Mouse (Mus musculus) kidney, adult 18-20 months (tissue): Measurements from ENCODE around the gene E2f8.
A peak's percentile ranks its signal among the peaks of the same experiment; 100 is the strongest.

Experiments
- DNase-seq: peaks from one replicate; pipeline ENCODE4 v3.0.0; 2021

Gene E2f8

GRCm38 (mm10) chr7:48881486-48881885 is at the start of gene E2f8:
Gene E2f8 (minus strand): TSS chr7:48881596.
- peak; percentile 67 for DNase-seq

GRCm38 (mm10) chr7:48930399-48930798 is 49.0 kb upstream of the E2f8 start:
- peak; percentile 46 for DNase-seq

- peak; percentile 57 for DNase-seq
Measured at GRCm38 (mm10) chr7:48928364-48928763, 47.0 kb upstream of the E2f8 start.

GRCm38 (mm10) chr7:48925214-48925613 is 43.8 kb upstream of the E2f8 start:
- no peak for DNase-seq

- no peak for DNase-seq
Measured at GRCm38 (mm10) chr7:48923620-48924019, 42.2 kb upstream of the E2f8 start.

- no peak for DNase-seq
Measured at GRCm38 (mm10) chr7:48918389-48918788, 37.0 kb upstream of the E2f8 start.

- no peak for DNase-seq
Measured at GRCm38 (mm10) chr7:48917988-48918387, 36.6 kb upstream of the E2f8 start.

- no peak for DNase-seq
Measured at GRCm38 (mm10) chr7:48917463-48917862, 36.1 kb upstream of the E2f8 start.

- DNase-seq: no peak
Measured at GRCm38 (mm10) chr7:48914630-48915506, 33.5 kb upstream of the E2f8 start.

- no peak for DNase-seq
Measured at GRCm38 (mm10) chr7:48911146-48911545, 29.8 kb upstream of the E2f8 start.

GRCm38 (mm10) chr7:48910282-48910681 is 28.9 kb upstream of the E2f8 start:
- no peak for DNase-seq

GRCm38 (mm10) chr7:48909342-48909671 is 27.9 kb upstream of the E2f8 start:
- DNase-seq: no peak

- no peak for DNase-seq
Measured at GRCm38 (mm10) chr7:48908521-48909341, 27.3 kb upstream of the E2f8 start, which contains the start of gene Nav2. Gene Nav2 (plus strand): TSS chr7:48908716.

- DNase-seq: no peak
Measured at GRCm38 (mm10) chr7:48902454-48902853, 21.1 kb upstream of the E2f8 start.

GRCm38 (mm10) chr7:48900408-48901167 is 19.2 kb upstream of the E2f8 start:
- no peak for DNase-seq

- DNase-seq: no peak
Measured at GRCm38 (mm10) chr7:48898416-48898815, 17.0 kb upstream of the E2f8 start.

GRCm38 (mm10) chr7:48897539-48898163 is 16.3 kb upstream of the E2f8 start:
- DNase-seq: no peak

GRCm38 (mm10) chr7:48896051-48896450 is 14.7 kb upstream of the E2f8 start:
- no peak for DNase-seq

GRCm38 (mm10) chr7:48895475-48895874 is 14.1 kb upstream of the E2f8 start:
- DNase-seq: no peak

GRCm38 (mm10) chr7:48894763-48895162 is 13.4 kb upstream of the E2f8 start:
- DNase-seq: no peak

- DNase-seq: peak; percentile 71
Measured at GRCm38 (mm10) chr7:48894152-48894551, 12.8 kb upstream of the E2f8 start.

- no peak for DNase-seq
Measured at GRCm38 (mm10) chr7:48893093-48893492, 11.7 kb upstream of the E2f8 start.

- DNase-seq: no peak
Measured at GRCm38 (mm10) chr7:48891029-48891428, 9.6 kb upstream of the E2f8 start.
